Mouse (Mus musculus) spleen, adult 2 months (tissue): Measurements from ENCODE around the gene Pcyt2.

Source experiments
- CTCF ChIP-seq: fragments of 200-500 bp; IDR thresholded peaks from 2 replicates; pipeline ENCODE4 v1.5.1; 2011; ENCODE audit warnings: mild to moderate bottlenecking, inconsistent platforms; ENCODE audit not compliant: insufficient read depth, insufficient read length, insufficient replicate concordance; ENCODE audit errors: extremely low read depth
- POLR2A ChIP-seq: fragments of 200-500 bp; IDR thresholded peaks from 2 replicates; pipeline ENCODE4 v1.6.1; 2011; ENCODE audit warnings: low read depth, low read length, inconsistent platforms

DNA sequence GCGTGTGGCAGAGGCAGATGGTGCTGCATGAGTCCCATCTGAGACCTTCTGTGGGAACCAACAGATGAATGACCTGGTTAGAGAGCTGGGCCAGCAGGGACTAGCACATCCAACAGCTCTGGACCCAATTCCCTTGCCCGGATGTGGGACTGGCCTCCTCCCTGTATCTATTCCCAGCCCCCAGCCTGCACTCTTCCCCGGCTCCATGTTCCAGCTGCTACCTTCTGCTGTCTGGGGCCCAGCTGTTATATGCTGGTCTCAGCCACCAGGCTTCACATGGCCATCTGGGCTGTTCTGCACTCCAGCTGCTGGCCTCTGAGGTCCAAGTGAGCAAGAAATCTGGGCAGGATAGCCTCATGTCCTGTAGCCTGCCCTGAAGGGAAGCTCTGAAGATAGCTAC lies 47.7 kb upstream of the Pcyt2 start:
- TF ChIP-seq CTCF, result no peak
- no peak for TF ChIP-seq POLR2A
